Mouse (Mus musculus): ENCODE data around the gene Pex11b. TPM values are rescaled to one million over a fixed set of nuclear protein-coding genes. Genes with fewer than 3 reads are reported as not detected.
"Not testable (repeated sequence)": the region's sequence is repeated elsewhere in the genome, so short reads cannot be mapped to it uniquely, and the experiment has no call there.

Pex11b gene
- total RNA-seq, 2 experiments from 2014 or later = 40.4 to 58.4 TPM

- DNase-seq = no peak
Observed at GRCm38 (mm10) chr3:96617941-96618340, 17.2 kb upstream of the Pex11b start.

DNA sequence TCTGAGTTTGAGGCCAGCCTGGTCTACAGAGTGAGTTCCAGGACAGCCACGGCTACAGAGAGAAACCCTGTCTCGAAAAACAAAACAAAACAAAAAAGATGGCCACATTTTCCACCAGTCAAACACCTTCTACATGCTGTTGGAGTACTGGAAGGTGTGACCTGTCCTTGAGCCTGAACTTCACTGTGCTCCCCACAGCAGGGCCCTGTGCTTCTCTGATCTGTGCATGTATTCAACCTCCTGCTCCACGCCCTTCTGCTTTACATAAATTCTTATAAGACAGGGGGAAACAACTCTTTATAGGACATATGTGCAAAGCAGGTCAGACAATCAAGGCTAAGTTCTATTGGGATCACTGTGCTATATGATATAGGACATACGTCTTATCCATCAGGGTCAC lies 12.0 kb upstream of the Pex11b start:
- DNase-seq = no peak

- DNase-seq = peak; percentile 95 to 96
Observed at GRCm38 (mm10) chr3:96629729-96630600, 5.2 kb upstream of the Pex11b start, which contains the start of gene Rbm8a. TSS of gene Rbm8a (plus strand) at chr3:96629933.

- DNase-seq = no peak
Observed at GRCm38 (mm10) chr3:96632058-96632457, 3.1 kb upstream of the Pex11b start.

- no peak for DNase-seq
Observed at GRCm38 (mm10) chr3:96634015-96634414, 1.2 kb upstream of the Pex11b start.

DNA sequence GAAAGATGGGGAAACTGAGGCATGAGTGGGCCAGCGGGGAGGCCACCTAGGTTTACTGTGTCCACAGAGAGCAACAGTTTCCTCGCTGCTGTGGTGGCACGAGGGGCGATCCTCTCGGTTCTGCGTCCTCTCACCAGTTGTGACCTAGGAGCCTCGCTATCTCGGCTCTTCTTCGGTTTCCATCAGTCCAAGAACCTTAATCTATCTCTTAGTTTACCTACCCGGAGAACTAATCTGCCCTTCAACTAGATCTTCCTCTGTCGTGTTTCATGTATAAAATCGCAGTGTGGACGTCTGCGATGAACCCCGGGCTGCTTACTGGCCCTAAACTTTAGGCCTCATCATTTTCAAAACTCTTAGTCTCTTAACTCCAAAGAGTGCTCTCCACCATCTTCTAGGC lies 730 bp downstream of the Pex11b start:
- no peak for DNase-seq

- no peak for DNase-seq
Observed at GRCm38 (mm10) chr3:96636448-96636847, 1.3 kb downstream of the Pex11b start.

DNA sequence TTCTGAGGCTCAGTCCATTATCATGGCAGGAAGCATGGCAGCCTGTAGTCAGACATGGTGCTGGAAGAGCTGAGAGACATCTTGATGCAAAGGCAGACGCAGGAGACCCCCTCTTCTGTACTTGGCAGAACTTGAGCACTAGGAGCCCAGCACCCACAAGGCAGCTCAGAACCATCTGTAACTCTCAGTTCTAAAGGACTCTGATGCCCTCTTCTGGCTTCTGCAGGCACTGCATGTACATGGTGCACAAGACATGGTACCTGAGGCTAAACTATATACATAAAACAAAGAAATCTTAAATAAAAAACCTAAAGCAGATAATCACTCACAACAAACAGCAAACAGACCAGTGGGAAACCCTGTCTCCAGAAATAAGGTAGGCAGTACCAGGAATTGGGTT lies 4.0 kb downstream of the Pex11b start:
- peak; percentile 70 to 80 for DNase-seq

DNA sequence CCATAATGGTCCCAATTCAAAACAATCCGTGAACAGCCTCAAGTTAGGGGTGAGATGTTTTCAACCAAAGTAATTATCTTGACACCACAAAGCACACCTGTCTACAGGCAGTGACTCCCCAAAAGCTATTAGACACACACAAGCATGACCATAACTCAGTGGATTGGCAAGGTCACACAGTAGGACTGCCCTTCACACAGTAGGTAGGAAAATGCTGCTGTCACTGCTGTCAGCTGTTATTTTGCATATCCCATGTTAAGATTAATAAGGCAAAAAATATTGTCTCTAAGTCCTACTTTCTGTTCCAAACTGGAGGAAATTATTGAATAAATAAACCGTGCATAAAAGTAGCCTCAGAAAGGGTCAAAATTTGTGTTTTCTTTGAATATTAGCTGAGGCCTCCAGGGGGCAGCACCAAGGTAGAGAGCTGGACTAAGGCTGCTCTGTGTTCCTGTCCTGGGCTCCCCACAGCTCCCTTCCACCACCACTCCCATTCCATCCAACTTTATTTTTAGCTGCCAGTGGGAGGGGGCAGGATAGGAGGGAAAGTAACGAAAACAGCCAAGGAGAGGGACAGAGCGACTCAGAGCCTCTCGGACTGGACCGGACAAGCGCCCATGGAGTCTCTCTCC lies 10.0 kb downstream of the Pex11b start, which contains the start of gene Itga10:
Gene Itga10, plus strand, starts transcription at position 567 of the 632 bp plus-strand sequence.
- DNase-seq = peak; percentile 27 to 58

DNA sequence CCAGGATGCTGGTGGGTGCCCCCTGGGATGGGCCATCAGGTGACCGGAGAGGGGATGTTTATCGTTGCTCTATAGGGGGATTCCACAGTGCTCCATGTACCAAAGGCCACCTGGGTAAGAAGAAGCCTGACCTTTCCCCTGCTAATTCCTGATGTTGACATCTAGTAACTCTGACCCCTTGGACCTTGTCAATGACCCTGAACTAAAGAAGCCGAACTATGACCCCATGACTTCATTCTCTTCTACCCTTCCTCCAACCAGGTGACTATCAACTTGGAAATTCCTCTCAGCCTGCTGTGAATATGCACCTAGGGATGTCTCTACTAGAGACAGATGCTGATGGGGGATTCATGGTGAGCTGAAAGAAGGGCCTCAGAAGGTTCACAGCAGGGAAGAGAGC lies 12.2 kb downstream of the Pex11b start:
- DNase-seq = no peak

DNA sequence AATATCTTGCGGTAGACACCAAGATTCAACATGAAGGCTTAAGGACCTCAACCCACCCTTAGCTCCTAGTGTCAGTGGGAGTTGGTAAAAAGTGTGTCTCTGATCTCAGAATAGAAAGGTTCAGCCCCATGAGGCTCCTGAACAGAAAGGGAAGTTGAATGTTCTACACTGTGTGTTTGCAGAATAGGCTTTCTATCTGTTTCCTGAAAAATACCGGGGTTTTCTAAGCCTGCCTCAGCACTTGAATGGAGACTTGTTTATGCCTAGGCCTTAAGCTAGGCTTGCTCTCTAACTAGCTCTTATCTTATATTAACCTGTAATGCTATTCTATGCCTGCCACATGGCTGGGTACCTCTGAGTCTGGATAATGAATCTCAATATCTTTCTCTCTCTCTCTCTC lies 25.7 kb downstream of the Pex11b start:
- DNase-seq = no peak

- peak in 1 of 2 experiments; percentile 16 for DNase-seq
Observed at GRCm38 (mm10) chr3:96662731-96663316, 27.6 kb downstream of the Pex11b start.

DNA sequence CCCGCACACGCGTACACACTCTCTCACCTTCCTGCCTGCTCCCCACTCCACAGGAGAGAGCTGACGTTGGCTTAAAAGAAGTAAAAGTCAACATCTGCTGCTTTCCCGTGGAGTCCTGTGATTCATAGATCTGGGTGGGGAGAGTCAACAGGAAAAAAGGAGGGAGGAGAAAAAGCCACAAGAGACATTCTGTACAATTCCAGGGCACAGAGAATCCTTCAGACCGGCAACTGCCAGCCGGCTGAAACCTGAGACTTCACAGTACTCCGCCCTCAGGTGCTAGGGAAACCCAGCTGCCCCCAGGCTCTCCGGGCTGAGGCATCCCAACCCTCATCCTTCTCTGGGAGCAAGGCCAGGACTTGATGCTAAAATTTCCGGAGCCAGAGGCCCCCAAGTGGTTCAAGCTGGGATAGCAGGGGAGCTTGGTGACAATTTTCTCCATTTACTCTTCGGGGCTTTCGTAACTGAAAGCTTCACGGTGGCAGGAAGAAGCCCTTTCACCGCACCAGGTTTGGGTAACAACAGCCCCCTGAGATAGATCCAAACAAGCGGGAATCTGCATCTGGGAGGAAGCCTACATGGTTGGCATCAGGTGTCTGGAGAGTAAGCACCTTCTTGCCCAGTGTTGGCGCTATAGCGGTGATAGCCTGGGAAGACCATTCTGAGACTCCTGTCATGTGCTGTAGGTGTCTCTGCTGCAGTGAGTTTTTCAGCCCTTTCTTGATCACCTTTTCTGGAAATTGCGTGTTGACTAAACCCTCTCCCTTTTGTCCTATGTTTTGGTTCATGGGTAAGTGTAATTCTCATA lies 28.5 kb downstream of the Pex11b start:
- peak; percentile 76 to 85 for DNase-seq

GRCm38 (mm10) chr3:96665732-96666363 lies 30.7 kb downstream of the Pex11b start:
- not testable (repeated sequence) for DNase-seq

DNA sequence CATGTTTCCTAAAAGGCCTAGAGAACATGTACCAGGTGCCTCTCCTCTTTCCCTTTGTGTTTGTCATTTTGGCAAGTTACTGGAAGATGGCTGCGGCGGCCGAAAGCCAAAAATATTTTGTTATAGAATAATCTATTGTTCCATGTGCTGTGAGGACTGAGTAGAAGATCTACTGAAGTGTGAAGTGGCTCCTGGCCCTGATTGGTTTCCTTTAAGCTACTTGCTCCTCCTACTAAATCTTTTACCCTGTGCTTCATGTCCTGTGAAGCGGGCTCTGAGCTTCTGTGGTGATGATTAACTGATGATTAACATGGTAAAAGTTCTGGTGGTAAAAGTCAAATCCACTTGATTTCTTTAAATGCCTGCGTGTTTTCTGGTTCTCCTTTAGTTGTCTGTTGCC lies 31.7 kb downstream of the Pex11b start:
- DNase-seq = no peak

DNA sequence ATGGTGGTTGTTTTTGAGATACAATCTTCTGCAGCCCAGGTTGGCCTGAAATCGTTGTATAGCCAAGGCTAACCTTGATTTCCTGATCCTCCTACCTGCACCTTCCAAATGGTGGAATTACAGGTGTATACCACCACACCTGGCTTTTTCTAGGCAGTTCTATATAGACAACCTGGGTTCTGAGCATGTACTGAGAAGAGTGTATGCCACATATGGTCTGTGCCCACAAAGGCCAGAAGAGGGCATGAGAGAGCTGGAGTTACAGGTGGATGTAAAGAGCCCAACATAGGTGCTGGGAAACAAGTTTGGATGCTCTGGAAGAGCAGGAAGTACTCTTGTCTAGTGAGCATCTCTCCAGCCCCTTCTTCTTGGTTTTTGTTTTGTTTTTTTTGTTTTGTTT lies 32.1 kb downstream of the Pex11b start:
- DNase-seq = peak; percentile 44 to 48

GRCm38 (mm10) chr3:96668424-96669067 lies 33.4 kb downstream of the Pex11b start:
- DNase-seq = no peak

GRCm38 (mm10) chr3:96669727-96670468 lies 34.7 kb downstream of the Pex11b start, which contains the start of gene Ankrd35:
TSS of gene Ankrd35 (plus strand) at chr3:96670131.
- DNase-seq = peak; percentile 83 to 84

GRCm38 (mm10) chr3:96671519-96671918 lies 36.3 kb downstream of the Pex11b start:
- no peak for DNase-seq

DNA sequence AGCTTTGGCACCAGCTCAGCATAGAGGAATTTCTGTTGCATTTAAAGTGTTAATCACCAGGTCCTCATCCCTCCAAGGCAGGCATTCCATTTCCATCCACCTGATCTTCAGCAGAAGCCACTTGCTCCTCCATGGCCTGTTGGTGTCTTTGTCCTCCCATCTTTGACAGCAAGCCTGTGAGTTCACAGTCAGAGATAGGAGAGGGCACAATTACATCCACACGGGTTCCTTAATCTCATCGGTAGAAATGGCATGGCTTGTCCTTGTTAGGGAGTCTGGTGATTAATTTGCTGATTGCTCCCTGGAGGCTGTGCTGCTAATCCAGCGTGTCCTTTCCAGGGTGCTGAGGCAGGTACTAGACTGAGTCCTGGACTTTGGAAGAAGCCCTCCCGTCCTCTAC lies 38.3 kb downstream of the Pex11b start:
- DNase-seq = no peak
